Mouse (Mus musculus) granulocyte monocyte progenitor cell, adult 5-6 weeks (primary cell): ENCODE data around the gene Hecw2. TPM values are rescaled to one million over a fixed set of nuclear protein-coding genes. Genes with fewer than 3 reads are reported as not detected.

Experiments used
- ATAC-seq: replicated peaks from 2 replicates; pipeline ENCODE4 v1.8.0; 2016; ENCODE audit warnings: mild to moderate bottlenecking, moderate TSS enrichment, inconsistent platforms; ENCODE audit not compliant: poor library complexity, severe bottlenecking
- total RNA-seq, 2 experiments: library from RNA; stranded (forward) in 1 of 2; stranded (reverse) in 1 of 2; fragments of 200-712, 200-1000 nt in 1 of 2; fragments of >200 nt in 1 of 2; fragmentation: Nextera tagmentation in 1 of 2; gene quantifications; 2 replicates each; pipeline ENCODE4 v1.2.3; 2014 to 2017

The Hecw2 gene
- total RNA-seq, 2 experiments from 2014 or later, result not detected

- peak; percentile 76 for ATAC-seq
Observed at GRCm38 (mm10) chr1:53844914-53845612, 349.9 kb downstream of the Hecw2 start.

- no peak for ATAC-seq
Observed at GRCm38 (mm10) chr1:53844122-53844913, 350.6 kb downstream of the Hecw2 start.

GRCm38 (mm10) chr1:53843051-53843450 is 351.9 kb downstream of the Hecw2 start:
- no peak for ATAC-seq

GRCm38 (mm10) chr1:53841080-53841479 is 353.9 kb downstream of the Hecw2 start:
- no peak for ATAC-seq

- ATAC-seq, result no peak
Observed at GRCm38 (mm10) chr1:53839392-53839791, 355.6 kb downstream of the Hecw2 start.

GRCm38 (mm10) chr1:53838182-53838859 is 356.6 kb downstream of the Hecw2 start:
- peak; percentile 63 for ATAC-seq

- peak; percentile 97 for ATAC-seq
Observed at GRCm38 (mm10) chr1:53830286-53830685, 364.7 kb downstream of the Hecw2 start.

GRCm38 (mm10) chr1:53829089-53829488 is 365.9 kb downstream of the Hecw2 start:
- no peak for ATAC-seq

- ATAC-seq, result peak; percentile 69
Observed at GRCm38 (mm10) chr1:53824446-53825337, 370.3 kb downstream of the Hecw2 start.

- peak; percentile 96 for ATAC-seq
Observed at GRCm38 (mm10) chr1:53823687-53824445, 371.1 kb downstream of the Hecw2 start.

- no peak for ATAC-seq
Observed at GRCm38 (mm10) chr1:53821983-53822382, 373.0 kb downstream of the Hecw2 start.

GRCm38 (mm10) chr1:53820041-53820632 is 374.8 kb downstream of the Hecw2 start:
- no peak for ATAC-seq

GRCm38 (mm10) chr1:53818072-53818862 is 376.7 kb downstream of the Hecw2 start:
- ATAC-seq, result peak; percentile 90

GRCm38 (mm10) chr1:53816353-53816752 is 378.6 kb downstream of the Hecw2 start:
- ATAC-seq, result peak; percentile 79

- no peak for ATAC-seq
Observed at GRCm38 (mm10) chr1:53814077-53814705, 380.8 kb downstream of the Hecw2 start.

GRCm38 (mm10) chr1:53811919-53812318 is 383.0 kb downstream of the Hecw2 start:
- no peak for ATAC-seq

- ATAC-seq, result no peak
Observed at GRCm38 (mm10) chr1:53808229-53808628, 386.7 kb downstream of the Hecw2 start.

GRCm38 (mm10) chr1:53797811-53798210 is 397.2 kb downstream of the Hecw2 start:
- no peak for ATAC-seq
